Mouse (Mus musculus): ENCODE measurements around the gene Cyp2e1. TPM values are rescaled to one million over a fixed set of nuclear protein-coding genes. Genes with fewer than 3 reads are reported as not detected.
"Not testable (repeated sequence)": the region's sequence is repeated elsewhere in the genome, so short reads cannot be mapped to it uniquely, and the experiment has no call there.

Cyp2e1 gene
- total RNA-seq, 1 experiment = not detected

DNA sequence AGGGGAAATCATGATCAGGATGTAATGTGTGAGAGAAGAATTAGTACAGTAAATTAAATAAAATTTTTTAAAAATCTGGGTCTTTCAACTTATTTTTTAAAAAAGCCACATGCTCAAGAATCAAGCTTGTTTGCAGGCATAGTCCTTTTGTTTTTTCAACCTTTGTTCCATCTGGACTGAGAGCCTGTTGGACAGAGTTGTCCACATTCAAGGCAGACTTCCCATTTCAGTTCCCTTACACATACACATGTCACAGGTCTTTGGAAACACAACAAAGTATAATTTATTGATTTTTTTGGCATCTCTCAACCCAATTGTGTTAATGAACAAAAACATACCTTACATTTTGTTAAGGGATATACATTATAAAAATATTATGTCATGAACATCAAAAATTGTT is 9.0 kb upstream of the Cyp2e1 start:
- Histone ChIP-seq H3K36me3 (ENCODE audit: control insufficient read depth, insufficient read depth, low read length, poor library complexity, severe bottlenecking) (no peaks in the 10 kb centered on the region), H3K9ac (ENCODE audit: insufficient read depth, low read depth, low read length, poor library complexity, severe bottlenecking) (no peak overlapping the region), H3K4me3 (ENCODE audit: insufficient read depth in 1 of 2, low read depth in 1 of 2, low read length in 2 of 2, poor library complexity in 1 of 2, severe bottlenecking in 1 of 2) (no peak overlapping the region), H3K4me1 (ENCODE audit: control insufficient read depth in 2 of 2, insufficient read depth in 2 of 2, low read length in 2 of 2, poor library complexity in 1 of 2) (no peaks in the 10 kb centered on the region), H3K9me3 (ENCODE audit: control insufficient read depth, insufficient read depth, low read depth, low read length) (no peaks in the 10 kb centered on the region), H3K27ac (ENCODE audit: insufficient read depth, low read depth, low read length, poor library complexity, severe bottlenecking) (no peak overlapping the region)
- no peak for DNase-seq (ENCODE audit: low read depth, low spot score)
- in situ Hi-C loops (cut with MboI; ENCODE audit: low sequenced_read_pairs in 2 of 2, unreplicated experiment in 2 of 2) = no loop called here
- TF ChIP-seq CHD2 (IDR thresholded peaks at IDR 0.05; ENCODE audit: low read depth, low read length) (no peak), HCFC1 (IDR thresholded peaks at IDR 0.05; ENCODE audit: borderline replicate concordance, insufficient read depth, low read length) (no peak), ZC3H11A (IDR thresholded peaks at IDR 0.05; ENCODE audit: borderline replicate concordance, low read depth, low read length) (no peak), ZNF384 (IDR thresholded peaks at IDR 0.05; ENCODE audit: low read depth, low read length) (no peak), MAFK (IDR thresholded peaks at IDR 0.05; ENCODE audit: insufficient read depth, low read depth, low read length) (no peak)

DNA sequence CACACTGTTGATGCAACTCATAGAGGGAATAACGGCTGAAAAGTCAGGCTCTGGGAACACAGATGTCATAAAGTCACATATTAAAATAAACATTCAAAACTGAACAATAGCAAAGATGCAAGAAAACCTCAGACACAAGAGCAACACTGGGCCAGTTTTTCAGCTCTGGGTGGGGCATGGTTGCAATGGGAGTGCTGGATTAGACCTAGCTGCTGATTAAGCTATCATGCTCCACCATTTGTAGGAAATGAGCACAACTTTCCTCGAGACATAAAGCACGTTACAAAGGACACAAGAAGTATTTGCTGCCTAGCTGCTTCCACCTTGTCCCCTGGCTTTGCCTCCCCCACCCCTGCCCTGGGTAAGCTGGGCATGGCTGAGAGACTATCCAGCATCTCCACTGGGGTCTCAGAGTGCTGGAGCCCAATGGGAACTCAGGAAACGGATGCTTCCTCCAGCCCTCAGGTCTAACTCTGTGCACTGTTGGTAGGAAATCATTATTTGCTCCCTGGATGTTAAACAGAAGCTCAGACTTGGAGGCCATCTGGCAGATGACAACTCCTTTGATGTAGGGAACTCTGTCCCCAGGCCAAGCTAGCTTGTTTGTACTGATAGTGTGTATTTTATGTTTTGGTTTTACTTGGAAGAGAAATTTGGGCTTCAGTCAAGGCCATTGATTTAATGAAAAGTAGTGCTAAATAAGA is 7.2 kb upstream of the Cyp2e1 start:
- Histone ChIP-seq H3K36me3 (ENCODE audit: control insufficient read depth, insufficient read depth, low read length, poor library complexity, severe bottlenecking) (no peaks in the 10 kb centered on the region), H3K27ac (ENCODE audit: insufficient read depth, low read depth, low read length, poor library complexity, severe bottlenecking) (no peak overlapping the region), H3K4me1 (ENCODE audit: control insufficient read depth in 2 of 2, insufficient read depth in 2 of 2, low read length in 2 of 2, poor library complexity in 1 of 2) (no peaks in the 10 kb centered on the region), H3K4me3 (ENCODE audit: insufficient read depth in 1 of 2, low read depth in 1 of 2, low read length in 2 of 2, poor library complexity in 1 of 2, severe bottlenecking in 1 of 2) (no peak overlapping the region), H3K9ac (ENCODE audit: insufficient read depth, low read depth, low read length, poor library complexity, severe bottlenecking) (no peak overlapping the region), H3K9me3 (ENCODE audit: control insufficient read depth, insufficient read depth, low read depth, low read length) (no peaks in the 10 kb centered on the region)
- in situ Hi-C loops (cut with MboI; ENCODE audit: low sequenced_read_pairs in 2 of 2, unreplicated experiment in 2 of 2) = no loop called here
- no peak for DNase-seq (ENCODE audit: low read depth, low spot score)
- TF ChIP-seq ZNF384 (IDR thresholded peaks at IDR 0.05; ENCODE audit: low read depth, low read length) (no peak), CHD2 (IDR thresholded peaks at IDR 0.05; ENCODE audit: low read depth, low read length) (no peak), MAFK (IDR thresholded peaks at IDR 0.05; ENCODE audit: insufficient read depth, low read depth, low read length) (no peak), HCFC1 (IDR thresholded peaks at IDR 0.05; ENCODE audit: borderline replicate concordance, insufficient read depth, low read length) (no peak), ZC3H11A (IDR thresholded peaks at IDR 0.05; ENCODE audit: borderline replicate concordance, low read depth, low read length) (no peak)

DNA sequence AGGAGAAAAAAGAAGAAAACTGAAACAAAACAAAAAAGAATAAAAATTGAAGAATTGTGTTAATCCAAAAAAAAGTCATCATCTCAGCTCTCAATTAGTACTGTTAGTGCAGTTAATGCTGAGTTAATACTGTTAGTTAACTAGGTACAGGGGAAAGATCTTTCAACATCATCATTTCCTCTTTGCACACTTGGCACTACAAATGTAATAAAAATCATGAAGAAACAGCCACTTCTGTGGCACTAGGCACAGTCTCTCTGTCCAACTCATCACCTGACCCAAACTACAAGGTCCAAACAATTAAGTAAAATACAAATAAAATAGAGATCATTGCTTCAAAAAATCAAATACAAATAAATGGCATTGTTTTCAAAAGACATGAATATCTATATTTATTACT is 2.9 kb upstream of the Cyp2e1 start:
- no peaks in the 10 kb centered on the region for H3K36me3 ChIP-seq (ENCODE audit: control insufficient read depth, insufficient read depth, low read length, poor library complexity, severe bottlenecking)
- H3K4me3 ChIP-seq (ENCODE audit: insufficient read depth in 1 of 2, low read depth in 1 of 2, low read length in 2 of 2, poor library complexity in 1 of 2, severe bottlenecking in 1 of 2) = no peak overlapping the region
- no peaks in the 10 kb centered on the region for H3K9me3 ChIP-seq (ENCODE audit: control insufficient read depth, insufficient read depth, low read depth, low read length)
- in situ Hi-C loops (cut with MboI; ENCODE audit: low sequenced_read_pairs in 2 of 2, unreplicated experiment in 2 of 2) = no loop called here
- no peaks in the 10 kb centered on the region for H3K4me1 ChIP-seq (ENCODE audit: control insufficient read depth in 2 of 2, insufficient read depth in 2 of 2, low read length in 2 of 2, poor library complexity in 1 of 2)
- no peak for TF ChIP-seq HCFC1 (IDR thresholded peaks at IDR 0.05; ENCODE audit: borderline replicate concordance, insufficient read depth, low read length)
- TF ChIP-seq MAFK (IDR thresholded peaks at IDR 0.05; ENCODE audit: insufficient read depth, low read depth, low read length) = no peak
- no peak for TF ChIP-seq CHD2 (IDR thresholded peaks at IDR 0.05; ENCODE audit: low read depth, low read length)
- no peak for TF ChIP-seq ZC3H11A (IDR thresholded peaks at IDR 0.05; ENCODE audit: borderline replicate concordance, low read depth, low read length)
- no peak for TF ChIP-seq ZNF384 (IDR thresholded peaks at IDR 0.05; ENCODE audit: low read depth, low read length)
- no peak overlapping the region for H3K9ac ChIP-seq (ENCODE audit: insufficient read depth, low read depth, low read length, poor library complexity, severe bottlenecking)
- H3K27ac ChIP-seq (ENCODE audit: insufficient read depth, low read depth, low read length, poor library complexity, severe bottlenecking) = no peak overlapping the region
- no peak for DNase-seq (ENCODE audit: low read depth, low spot score)

DNA sequence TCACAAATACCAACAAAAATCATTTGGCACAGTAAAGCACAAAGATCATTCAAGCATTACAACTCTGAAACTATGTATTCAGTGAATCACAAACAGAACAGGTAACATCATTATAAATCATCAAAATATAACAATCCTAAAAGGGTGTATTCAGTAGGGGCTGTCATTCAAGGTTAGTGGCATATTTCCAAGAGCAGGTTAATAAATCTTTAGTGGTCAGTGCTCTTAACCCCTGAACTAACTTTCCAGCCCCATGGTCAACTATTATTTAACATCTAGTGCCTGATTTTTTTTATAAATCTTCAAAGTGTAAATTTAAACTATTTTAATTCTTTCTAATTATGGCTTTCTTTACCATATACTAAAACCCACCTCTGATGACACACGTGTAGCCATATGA is 1.9 kb downstream of the Cyp2e1 start:
- in situ Hi-C loops (cut with MboI; ENCODE audit: low sequenced_read_pairs in 2 of 2, unreplicated experiment in 2 of 2); H3K36me3 ChIP-seq (ENCODE audit: control insufficient read depth, insufficient read depth, low read length, poor library complexity, severe bottlenecking); DNase-seq (ENCODE audit: low read depth, low spot score): not testable (repeated sequence)

More for the DNA sequence above, 1.9 kb downstream of the Cyp2e1 start:
- not testable (repeated sequence) for H3K9me3 ChIP-seq (ENCODE audit: control insufficient read depth, insufficient read depth, low read depth, low read length); H3K4me1 ChIP-seq (ENCODE audit: control insufficient read depth in 2 of 2, insufficient read depth in 2 of 2, low read length in 2 of 2, poor library complexity in 1 of 2); H3K27ac ChIP-seq (ENCODE audit: insufficient read depth, low read depth, low read length, poor library complexity, severe bottlenecking); H3K4me3 ChIP-seq (ENCODE audit: insufficient read depth in 1 of 2, low read depth in 1 of 2, low read length in 2 of 2, poor library complexity in 1 of 2, severe bottlenecking in 1 of 2); H3K9ac ChIP-seq (ENCODE audit: insufficient read depth, low read depth, low read length, poor library complexity, severe bottlenecking)
